Mouse (Mus musculus) embryo, embryonic 11 days (tissue): ENCODE results near the gene Ypel2.

Source experiments
- DNase-seq: peaks from one replicate; pipeline ENCODE4 v3.0.0-alpha.2; 2015

Ypel2 gene

DNA sequence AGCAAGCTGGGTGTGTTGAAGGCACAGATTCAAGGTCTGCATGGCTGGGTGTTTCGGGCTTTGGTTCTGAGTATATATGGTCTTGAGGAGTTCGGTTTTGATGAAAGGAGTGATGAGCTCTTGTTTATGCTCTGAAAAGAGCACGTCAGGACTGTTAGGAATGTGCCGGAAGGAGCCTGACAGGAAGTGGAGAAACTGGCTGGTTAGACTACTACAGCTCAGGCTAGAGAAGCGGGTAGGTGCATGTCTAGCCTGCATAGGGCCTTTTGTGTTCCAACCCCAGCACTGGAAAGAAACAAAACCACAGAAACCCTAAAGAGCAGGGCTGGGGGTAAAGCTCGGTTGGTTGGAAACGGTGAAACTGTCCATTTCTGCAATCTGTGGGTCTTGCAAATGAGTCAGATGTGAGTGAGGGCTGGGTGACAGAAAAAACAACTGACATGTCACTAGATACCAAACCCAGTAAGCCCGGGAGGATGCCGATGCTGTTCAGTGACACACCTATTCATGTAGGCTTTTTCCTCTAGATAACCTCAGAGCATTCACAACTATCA lies 68.3 kb downstream of the Ypel2 start:
- no peak for DNase-seq

DNA sequence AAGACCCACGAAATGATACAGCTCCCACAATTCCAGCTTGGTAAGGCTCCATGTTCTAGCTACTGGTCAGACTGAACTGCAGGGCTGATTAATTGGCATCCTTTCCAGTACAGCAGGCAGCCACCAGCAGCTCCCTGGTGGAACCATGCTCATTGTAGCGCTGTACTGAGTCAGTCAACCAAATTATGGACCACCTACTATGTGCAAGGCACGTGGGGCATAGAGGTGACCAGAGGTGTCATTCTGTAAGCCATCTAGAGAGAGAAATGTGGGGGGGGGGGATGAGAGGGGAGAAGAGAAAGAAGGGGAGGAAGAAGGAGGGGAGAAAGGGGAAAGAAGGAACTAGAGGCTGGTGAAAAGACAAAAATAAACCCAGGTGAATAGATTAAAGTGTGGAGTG lies 68.9 kb downstream of the Ypel2 start:
- DNase-seq: no peak

DNA sequence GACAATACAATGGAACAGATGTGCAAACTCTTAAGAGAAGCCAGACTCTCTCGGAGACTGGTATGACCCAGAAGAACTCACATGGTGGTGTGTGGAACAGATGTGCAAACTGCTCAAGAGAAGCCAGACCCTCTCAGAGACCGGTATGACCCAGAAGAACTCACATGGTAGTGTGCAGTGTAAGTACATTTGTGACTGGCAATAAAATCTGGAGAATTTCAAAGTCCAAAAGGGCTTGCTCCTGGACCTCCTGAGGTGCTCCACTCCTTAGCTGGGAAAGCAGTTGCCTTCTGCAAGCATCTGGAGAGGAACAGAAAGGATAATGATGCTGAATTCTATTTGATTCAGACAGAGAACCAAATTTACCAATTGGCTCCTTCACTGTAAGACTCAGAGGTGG lies 69.9 kb downstream of the Ypel2 start:
- DNase-seq: no peak

DNA sequence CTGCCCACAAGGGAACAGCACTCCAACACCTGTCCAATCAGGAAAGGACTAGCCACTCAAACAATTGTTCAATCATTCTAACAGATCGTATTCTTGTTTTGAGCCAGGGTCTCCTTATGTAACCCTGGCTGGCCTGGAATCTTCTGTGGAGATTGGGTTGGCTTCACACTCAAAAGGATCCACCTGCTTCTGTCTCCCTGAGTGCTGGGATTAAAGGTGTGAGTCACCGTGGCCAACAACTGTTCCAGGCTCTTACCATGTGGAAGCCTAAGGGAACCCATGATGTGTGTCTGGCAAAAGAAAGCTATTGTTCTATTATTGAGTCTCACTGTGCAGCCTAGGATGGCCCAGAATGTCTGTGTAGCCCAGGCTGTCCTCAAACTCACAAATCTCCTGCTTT lies 71.5 kb downstream of the Ypel2 start:
- no peak for DNase-seq

DNA sequence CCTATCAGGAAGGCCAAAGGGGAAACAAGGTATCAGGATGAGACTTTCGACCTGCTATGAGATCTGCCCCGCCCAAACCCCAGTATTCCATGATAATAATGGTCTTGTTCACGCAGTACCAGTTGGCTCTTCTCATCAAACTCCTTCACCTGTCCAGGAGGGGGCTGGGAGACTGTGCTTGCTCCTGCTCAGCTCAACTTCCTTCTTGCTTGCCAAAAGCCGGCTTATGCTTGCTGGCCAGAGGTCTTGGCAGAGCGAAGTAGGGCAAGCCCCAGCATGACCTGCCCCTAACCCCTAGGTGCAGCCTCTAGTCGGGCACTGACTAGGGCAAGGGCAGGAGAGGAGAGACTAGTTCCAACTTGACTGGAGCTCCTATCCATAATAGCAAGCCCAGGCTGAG lies 72.2 kb downstream of the Ypel2 start:
- no peak for DNase-seq

DNA sequence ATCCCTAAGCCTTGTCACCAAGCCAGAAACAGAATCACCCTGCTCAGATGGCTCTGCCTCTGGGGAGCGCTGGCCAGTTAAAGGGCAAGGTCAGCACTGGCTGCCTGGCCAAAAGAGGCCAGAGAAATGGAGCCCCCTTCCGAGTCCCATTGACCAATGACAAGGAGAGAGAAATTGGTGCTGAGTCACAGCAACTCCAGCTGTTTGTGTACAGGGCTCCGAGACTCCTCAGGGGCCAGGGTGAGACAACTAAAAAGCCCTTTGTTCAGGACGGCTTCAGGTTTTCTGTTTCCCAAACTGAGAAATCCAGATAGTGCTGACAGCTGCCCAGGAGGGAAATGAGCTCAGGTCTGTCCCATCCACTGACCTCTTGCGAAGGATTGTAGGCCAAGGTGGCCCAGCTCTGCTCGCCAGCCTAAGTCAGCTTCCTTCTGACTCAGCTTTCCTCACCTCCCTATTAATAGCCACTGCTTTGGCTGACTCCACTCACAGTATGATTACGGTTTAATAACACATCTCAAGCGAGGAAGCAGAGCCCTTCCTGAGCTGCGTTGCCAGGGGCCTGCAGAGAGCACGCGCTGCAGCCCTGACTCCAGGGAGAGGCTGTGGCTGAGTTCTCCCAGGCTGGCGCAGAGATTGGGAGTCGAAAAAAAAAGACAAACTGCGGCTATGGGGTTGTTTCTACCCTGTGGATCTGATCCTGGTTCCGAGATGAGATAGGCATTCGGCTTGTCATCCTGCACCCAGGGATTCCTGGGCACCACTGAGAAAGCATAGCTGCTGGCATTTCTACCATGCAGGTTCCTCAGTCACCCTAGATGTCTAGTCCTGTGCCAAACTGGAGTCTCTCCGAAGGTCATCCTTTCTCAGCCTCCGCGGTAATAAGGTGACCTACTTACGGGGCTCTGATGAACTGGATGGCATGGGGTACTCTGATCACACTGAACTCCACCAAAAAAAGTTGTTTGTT lies 73.1 kb downstream of the Ypel2 start:
- DNase-seq: peak; percentile 24

DNA sequence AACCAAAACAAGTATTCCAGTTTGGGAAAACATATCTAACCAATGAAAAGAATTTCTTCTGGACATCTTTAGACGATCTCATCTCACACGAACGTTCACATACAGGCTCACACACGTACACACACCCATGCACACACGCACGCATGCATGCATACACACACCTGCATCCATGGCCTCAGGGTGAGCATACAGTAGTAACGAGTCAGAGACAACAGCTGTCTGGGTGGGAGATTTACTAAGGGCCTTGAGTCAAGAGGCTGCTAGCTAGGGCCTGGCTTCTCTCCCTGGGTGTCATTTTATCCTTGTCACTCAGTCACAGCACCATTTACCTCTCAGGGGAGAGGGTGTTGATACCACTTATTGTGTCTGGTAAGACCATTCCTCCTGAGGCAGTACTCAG lies 74.0 kb downstream of the Ypel2 start:
- DNase-seq: no peak

DNA sequence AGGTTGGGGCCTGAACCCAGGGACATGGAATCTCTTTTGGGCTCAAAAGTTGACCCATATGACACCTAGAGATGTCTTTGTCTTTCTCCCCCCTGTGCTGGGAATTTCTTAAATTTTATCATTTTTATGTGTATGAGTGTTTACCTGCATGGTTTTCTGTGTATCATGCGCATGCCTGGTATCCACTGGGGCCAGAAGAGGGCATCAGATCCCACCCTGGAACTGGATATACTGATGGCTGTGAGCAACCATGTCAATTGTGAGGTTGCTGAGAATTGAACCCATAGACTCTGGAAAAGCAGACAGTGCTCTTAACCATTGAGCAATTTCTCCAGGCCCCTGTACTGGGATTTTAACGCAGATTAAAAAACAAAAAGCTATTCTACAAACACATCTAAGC lies 76.0 kb downstream of the Ypel2 start:
- no peak for DNase-seq

DNA sequence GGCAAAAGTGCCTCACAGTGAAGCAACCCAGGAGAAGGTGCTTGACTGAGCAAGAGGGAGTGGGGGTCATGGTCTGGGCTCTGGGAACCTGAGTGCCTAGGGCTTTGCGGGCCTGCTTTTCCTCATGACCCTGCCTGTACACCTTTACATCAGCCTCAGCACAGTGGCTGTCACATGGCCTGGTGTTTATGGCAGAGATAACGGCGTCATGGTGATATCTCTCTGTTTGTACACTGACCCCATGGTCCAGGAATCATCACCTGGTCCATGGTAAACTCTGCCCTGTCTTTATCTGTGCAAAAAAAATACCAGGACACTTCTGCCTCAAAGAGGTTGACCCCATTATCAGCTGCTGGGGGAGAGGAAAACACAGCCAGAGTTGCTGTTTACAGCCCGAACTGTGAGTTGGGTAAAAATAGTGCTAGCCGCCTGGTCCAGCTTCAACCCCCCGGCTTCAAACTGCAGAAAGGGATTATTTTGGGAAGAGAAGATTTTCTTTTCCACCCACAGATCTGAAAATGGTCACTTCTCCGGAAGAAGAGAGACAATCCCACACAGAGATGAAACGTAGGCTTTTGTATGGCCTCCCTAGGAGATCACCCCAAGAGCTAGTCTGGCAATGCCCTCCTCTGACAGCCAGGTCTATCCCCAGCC lies 76.8 kb downstream of the Ypel2 start:
- no peak for DNase-seq

DNA sequence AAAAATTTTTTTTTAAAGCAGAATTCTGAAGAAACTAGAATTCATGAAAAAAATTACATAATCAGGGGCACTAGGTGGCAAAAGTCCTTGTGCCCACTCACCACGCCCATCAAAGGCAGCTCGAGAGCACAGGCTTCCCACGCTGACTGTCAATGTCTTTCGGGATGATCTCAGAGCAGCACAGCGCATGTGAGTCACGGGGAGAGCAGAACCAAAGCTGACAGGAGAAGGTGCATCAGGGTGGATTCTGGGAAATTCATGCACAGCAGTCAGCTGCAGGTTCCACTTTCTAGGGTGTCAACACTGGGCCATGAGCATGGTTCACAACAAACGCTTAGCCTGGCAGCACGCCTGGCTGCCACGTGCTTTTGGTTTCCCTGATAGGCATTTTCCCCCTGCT lies 79.2 kb downstream of the Ypel2 start:
- no peak for DNase-seq

DNA sequence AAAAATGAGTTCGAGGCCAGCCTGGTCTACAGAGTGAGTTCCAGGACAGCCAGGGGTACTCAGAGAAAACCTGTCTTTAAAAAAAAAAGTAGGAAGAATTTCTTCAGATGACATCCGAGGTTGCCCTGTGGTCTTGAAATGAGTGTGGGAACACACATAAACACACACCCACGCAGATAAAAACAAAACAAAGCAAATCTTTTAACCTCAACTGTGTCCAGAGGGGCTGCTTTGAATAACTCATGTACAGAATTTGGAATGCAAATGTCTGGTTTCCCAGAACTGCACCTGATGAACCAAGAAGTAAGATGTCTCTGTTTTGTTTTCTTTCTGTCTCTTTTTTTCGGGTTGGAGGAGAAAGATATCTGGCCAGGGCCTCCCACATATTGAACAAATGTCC lies 83.3 kb downstream of the Ypel2 start:
- DNase-seq: no peak

DNA sequence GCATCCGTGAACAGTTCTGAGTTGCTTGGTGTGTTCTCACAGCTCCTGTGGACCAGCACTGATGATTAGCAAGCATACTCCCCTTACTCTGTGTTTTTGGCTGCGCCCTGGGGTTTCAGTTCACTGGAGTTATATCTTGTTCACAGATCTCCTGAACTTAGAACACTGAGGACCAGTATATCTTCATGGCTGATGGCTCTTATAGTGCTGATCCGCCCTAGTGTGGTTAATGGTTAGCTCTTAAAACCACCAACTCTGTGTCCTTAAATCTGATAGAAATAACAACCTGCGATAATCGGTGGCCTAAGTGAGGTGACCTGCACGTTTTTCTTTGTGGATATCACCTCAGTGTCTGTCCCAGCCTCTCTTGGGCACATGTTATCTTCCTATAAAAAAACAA lies 84.5 kb downstream of the Ypel2 start:
- DNase-seq: no peak

DNA sequence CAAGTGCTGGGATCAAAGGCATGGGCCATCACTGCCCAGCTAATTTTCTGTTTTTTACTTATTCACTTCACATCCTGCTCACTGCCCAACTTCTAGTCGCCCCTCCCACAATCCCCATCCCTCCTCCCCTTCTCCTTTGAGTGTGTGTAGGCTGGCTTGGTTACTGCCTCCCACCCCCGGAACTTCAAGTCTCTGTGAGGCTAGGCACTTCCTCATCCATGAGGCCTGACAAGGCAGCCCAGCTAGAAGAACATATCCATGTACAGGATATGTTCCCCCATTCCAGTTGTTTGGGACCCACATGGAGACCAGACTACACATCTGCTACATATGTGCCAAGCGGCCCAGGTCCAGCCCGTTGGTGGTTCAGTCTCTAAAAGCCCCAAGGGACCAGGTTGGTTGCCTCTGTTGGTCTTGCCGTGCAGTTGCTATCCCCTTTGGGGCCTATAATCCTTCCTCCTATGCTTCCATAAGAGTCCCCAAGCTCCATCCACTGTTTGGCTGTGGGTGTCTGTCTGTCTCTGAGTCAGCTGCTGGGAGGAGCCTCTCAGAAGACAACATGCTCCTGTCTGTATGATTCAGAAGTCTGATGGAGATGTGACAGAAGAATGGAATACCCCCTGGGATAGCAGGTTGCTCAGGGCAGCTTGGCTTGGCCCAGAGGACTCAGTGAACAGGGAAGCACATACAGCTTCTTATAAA lies 85.5 kb downstream of the Ypel2 start:
- DNase-seq: no peak

DNA sequence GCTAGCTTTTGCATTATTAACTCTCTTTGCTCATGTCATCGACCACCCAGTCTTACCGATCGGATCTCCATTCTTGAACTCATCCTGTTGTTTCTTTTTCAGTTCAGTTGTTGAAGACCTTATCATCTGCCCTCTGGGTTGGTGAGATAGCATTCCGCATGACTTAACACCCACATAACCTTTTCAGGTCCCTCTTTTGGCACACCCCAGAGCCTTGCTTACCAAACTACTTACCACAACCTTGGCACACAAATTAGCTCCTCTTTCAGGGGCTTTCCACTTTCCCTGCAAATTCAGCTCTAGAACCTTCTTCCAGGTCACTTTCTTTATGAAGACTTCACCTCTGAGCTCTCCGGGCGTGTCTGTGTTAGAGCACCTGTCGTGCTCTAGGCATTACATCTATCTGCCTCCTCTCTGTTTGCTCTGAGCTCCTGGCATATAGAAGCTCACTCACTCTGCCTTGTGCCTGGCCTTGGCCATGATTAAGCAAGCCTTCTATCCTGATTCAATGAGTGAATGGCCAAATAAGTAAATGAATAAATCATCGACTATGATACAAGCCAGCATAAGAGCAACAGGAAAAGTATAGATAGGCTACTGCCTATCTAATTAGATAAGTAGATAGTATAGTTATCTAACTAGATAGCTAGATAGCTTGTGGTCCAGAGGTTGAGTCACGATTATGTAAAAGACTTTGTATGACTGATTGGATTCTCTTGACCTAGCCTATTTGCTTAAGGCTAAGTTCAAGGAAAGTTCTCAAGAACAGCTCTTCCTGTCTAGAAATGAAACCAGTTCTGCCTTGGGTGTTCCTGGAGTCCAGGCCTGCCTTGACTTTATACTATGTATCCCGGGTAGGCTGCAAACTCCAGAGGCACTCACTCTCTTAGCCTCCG lies 86.5 kb downstream of the Ypel2 start:
- no peak for DNase-seq

DNA sequence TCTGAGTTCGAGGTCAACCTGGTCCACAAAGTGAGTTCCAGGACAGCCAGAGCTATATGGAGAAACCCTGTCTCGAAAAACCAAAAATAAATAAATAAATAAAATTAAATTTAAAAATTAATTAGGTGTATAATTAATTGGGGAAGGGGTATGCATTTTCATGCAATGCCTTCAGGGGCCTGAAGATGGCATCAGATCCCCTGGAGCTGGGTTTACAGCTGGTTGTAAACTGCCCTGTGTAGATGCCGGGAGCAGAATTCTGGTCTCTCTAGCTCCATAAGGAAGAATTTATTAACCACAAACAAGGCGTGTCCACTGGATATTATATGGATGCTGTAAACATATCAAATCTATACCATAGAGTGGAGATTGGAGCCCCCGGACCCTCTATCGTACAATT lies 87.2 kb downstream of the Ypel2 start:
- DNase-seq: no peak

DNA sequence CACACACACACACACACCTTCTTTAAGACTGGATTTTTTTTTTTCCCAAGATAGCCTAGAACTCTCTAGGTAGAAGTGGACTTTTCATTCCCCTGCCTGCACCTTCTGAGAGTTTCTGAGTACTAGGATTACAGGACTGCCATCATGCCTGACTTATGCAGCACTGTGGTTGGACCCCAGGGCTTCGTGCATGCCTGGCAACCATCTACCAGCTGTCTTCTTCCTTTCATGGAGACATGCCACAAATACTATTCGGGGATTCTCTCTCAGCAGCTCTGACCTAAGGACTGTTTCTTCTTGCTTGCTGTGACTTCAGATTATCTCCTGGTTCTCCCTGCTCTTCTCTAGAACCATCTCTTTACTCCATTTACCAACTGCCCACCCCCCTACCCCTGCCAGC lies 88.2 kb downstream of the Ypel2 start:
- no peak for DNase-seq

DNA sequence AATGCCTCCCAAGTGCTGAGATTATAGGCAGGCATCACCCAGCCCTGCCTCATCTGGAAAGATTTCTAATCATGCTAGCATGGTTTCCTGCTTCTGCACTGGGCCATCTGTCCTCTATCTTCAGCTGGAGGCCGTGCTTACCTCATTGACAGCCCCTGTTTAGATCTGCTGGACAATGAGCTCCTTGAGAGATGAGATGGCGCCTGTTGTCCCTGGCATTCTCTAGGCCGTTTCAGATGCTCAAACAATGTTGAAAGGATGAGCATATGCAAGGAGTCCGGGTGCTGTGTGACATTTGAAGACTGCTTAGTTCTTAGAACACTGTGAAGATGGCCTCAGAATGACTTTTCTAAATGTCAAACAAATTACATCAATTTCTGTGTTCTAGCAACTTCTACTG lies 88.8 kb downstream of the Ypel2 start:
- no peak for DNase-seq

DNA sequence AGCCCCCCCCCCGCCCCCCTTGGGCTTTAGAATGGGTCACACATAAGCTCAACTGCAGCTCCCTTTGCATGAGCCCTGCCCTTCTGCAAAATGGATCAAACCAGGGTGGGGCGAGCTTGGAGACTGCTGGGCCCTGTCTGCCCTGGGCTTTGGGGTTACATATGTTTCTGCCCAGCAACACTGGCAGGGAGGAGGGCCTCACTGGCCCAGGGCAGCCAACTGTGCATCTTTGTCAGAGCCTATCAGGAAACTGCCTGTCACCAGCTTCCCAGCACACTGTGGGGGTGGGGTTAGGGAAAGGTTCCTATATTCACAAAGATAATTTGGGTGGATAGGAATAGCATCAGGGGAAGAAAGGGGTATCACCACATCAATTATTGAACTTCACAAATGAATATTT lies 95.1 kb downstream of the Ypel2 start:
- DNase-seq: peak; percentile 65

DNA sequence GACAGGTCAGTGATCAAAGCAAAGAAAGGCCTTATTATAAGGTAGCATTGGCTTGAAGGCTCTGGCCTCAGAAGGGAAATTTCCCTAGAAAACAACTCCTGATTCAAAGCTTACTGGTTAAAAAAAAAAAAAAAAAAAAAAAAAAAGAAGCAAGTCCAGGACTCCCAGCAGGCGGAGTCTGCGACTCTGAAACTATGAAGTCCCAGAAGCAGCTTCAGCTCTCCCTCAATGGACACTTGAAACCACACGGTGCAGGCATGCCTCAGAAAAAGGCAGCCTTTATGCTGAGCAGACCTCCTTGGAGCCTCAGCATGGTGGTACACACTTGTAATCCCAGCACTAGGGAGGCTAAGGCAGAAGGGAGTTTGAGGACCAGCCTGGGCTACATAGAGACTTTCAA lies 97.9 kb downstream of the Ypel2 start:
- DNase-seq: peak; percentile 42

DNA sequence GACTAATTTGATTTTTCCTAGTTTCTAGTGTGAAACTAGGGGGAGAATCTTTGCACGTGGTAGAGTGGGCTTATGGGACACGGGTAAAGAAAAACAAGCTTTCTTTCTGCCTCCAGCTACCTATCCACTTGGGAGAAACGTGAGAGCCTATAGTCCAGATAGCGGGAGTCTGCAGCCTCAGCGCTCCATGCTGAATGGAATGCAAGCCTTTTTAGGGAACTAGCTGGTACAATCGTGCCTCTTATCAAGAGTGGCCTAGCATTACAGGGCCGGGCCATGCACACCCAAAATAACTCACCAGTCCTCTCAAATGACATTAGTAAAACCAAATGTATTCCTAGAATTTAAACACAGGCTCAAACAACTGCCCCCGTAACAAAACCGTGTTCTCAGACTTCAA lies 98.4 kb downstream of the Ypel2 start:
- DNase-seq: no peak

DNA sequence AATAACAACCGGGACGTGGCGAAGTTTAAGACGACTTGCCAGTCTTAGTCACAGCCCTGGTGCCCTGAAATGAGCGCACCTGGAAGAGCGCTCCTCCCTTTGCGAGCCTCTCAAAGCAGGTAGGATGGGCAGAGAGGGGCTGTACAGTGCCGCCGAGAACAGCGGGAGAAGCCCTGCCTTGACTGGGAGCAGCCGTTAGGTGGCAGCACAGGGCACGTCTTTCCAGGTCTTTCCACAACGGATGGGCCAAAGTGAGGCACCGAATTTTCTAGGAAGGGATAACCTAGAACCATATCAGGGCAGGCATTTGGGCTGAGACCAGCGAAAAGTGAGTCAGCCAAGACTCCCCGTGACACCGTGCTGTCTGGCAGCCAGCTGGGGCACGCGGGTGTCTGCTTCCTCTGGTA lies 99.3 kb downstream of the Ypel2 start:
- DNase-seq: peak; percentile 85

DNA sequence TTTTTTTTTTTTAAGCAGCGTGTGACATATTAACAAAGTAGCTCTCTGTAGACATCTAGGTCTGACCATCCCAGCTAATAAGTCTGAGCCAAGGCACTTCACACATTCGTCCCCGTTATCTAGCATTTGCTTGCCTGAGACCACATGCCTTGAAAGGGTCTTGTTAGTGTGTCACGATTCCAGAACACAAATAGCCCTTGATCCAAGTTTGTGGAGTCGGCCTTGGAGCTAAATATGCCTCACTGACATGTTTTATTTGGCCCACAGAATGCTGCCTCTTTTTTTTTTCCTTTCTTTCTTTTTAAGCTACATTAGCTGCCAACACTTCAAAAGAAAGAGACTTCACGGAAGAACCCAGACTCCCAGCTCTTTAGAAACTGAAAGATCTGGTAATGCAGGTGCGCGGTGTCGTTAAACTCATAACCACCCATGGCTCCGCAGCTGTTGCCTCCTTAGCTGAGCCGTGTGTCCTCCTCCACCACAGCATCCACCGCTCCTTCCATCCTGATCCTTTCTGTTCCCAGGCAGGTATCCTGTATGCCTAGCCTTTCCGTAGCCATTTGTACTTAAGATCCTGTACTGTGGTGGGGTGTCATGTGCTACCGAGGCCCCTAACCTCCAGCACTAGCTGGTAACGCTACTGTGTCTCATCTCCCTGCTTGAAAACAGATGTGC lies 100.4 kb downstream of the Ypel2 start:
- DNase-seq: no peak
